Mouse (Mus musculus): Measurements from ENCODE around the gene Gapvd1.

DNA sequence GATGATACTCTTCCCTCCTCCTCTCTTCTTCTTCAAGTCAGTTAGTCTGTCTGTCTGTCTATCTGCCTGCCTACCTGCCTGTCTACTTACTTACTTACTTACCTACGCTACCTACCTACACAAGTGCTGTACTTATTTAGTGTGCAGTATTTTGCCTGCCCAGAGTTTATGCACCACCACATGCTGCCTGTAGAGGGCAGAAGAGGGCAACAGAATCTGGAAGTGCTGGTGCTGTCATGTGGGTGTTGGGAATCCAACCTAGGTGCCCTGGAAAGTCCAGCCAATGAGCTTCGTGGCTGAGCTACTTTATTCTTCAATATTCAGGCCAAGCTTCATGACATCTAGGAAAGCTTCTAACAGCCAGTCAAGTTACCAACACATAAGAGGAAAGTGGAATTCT, 29.1 kb upstream of the Gapvd1 start:
- peak; percentile 93 for TF ChIP-seq CTCF (conservative IDR thresholded peaks at IDR 0.05; ENCODE audit: insufficient read depth, insufficient read length, low read depth, low read length)
- no peak for TF ChIP-seq POLR2A (IDR thresholded peaks at IDR 0.05; ENCODE audit: low read depth, low read length)
